Mouse (Mus musculus) heart, postnatal 0 days (tissue): Measurements from ENCODE around the gene Agpat3.

Source experiments
- CTCF ChIP-seq: IDR thresholded peaks from 2 replicates; pipeline ENCODE4 v1.5.1; 2016; ENCODE audit warnings: antibody characterized with exemption, control low read depth, low read depth
- EP300 ChIP-seq: IDR thresholded peaks from 2 replicates; pipeline ENCODE4 v1.6.1; 2016; ENCODE audit warnings: antibody characterized with exemption, low read depth

DNA sequence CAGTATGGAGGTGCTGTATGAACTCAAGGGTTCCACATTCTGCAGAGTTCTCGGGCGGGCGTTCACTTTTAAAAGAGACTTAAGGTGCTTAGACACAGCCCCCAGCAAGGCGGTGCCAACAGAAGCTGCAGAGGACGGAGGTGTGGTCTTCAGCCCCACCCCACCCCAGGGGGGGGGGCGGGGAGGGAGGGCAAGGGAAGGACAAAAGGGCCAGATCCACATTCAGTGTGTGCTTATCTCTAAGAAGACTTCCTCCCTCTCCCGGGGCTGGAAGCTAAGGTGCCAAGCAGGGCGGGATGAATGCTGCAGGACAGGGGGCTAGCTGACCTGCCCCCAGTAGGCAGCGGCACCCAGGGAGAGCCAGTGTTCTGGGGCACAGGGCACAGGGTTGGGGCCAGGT lies 79.4 kb downstream of the Agpat3 start:
- TF ChIP-seq EP300 (no peak), CTCF (no peak)
